Mouse (Mus musculus) liver, postnatal 0 days (tissue): ENCODE data around the gene Pcgf6.

ENCODE experiments used
- CTCF ChIP-seq: sonication (generic); IDR thresholded peaks from 2 replicates; pipeline ENCODE4 v1.5.1; 2016; ENCODE audit warnings: antibody characterized with exemption, low read depth
- EP300 ChIP-seq: IDR thresholded peaks from 2 replicates; pipeline ENCODE4 v1.6.1; 2016; ENCODE audit warnings: antibody characterized with exemption, low read depth, mild to moderate bottlenecking

DNA sequence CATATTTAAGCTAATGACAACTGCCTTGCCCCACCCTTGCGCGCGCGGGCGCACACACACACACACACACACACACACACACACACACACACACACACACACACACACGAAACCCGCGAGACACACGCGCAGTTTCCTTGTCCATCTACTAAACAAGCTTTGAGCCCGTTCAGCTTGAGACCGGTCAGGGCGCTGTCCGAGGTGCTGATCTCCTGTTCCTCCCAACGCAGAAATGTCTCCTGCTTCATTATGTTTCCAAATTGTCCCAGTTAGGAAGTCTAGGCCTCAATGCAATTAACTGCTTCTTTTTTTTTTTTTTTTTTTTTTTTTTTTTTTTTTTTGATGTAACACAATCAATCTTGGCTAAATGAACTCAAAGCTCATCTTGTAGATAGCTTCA, 34.2 kb downstream of the Pcgf6 start:
- no peak for TF ChIP-seq CTCF
- TF ChIP-seq EP300 = no peak
